Mouse (Mus musculus) ES-E14 (cell line): ENCODE measurements around the gene Gbp9.
"Not testable (repeated sequence)": the region's sequence is repeated elsewhere in the genome, so short reads cannot be mapped to it uniquely, and the experiment has no call there.

Experiments used
- CHD2 ChIP-seq: IDR thresholded peaks from 2 replicates; pipeline ENCODE4 v1.6.1; 2014; ENCODE audit warnings: mild to moderate bottlenecking, low read depth, low read length, inconsistent platforms
- ZC3H11A ChIP-seq: IDR thresholded peaks from 2 replicates; pipeline ENCODE4 v1.6.1; 2012; ENCODE audit warnings: low read depth, mild to moderate bottlenecking, inconsistent platforms, low read length, borderline replicate concordance

DNA sequence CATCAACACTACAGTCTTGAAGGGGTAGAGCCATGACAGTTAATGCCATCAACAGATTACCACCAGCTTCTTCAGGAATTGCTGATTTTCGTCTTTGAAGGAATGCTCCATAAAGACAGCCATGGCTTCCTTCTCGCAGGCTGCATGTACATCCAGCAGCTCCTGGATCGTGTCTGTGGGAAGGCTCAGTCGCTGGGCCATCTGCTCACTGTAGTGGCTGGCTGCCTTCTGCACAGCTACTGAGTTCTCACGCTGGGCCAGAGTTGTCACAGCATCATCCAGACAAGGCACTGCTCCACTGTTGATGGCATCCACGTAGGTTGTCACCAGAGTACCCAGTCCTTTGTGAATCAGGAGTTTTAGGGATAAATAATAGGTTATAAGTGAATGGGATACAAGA is 17.6 kb downstream of the Gbp9 start:
- not testable (repeated sequence) for TF ChIP-seq CHD2, ZC3H11A
